Mouse (Mus musculus): ENCODE measurements at regions not wholly inside any gene's neighbourhood (a gene's known extent, or its start where the extent isn't known, plus 50 kb on each side); places are given as distances from the start of the nearest gene placed in this dataset.
A peak's percentile ranks its signal among the peaks of the same experiment; 100 is the strongest.

GRCm38 (mm10) chr19:21077771-21078548 lies 124.0 kb upstream of the Tmc1 start:
- DNase-seq (ENCODE audit: extremely low spot score): no peak

- DNase-seq (ENCODE audit: extremely low spot score): no peak
These were observed 114.4 kb upstream of the Tmc1 start for GRCm38 (mm10) chr19:21068381-21068780.

DNA sequence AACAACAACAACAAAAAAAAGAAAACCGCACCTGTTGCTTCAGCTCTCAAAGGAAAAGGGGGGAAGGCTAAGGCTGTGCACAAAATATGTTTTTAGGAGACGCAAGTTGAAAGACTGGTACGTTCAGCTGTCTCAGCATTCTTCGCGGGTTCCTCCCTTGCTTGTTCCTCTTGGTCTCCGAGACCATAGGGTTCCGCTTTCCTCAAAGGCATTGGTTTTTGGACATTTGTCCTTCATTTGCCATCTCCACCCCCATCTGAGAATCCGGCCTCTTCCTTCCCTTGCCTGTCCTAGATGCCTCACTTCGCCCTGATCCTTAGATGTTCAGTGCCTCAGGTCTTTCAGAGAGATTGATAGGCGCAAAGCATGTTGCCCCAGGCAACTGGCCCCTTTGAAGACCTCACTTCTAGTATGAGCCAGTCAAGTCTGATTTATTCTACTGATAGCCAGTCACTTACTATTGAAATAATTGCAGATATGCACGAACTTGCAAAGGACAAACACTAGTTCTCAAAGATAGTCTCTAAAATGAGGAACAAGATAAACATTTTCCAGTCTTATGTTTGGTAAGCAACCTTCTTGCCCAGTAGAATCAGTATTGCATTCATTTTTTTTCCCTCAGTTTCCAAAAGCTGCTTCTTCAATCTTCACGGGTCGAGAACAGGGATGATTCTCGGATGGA lies 112.6 kb upstream of the Tmc1 start:
- no peak for DNase-seq (ENCODE audit: extremely low spot score)

GRCm38 (mm10) chr19:21064902-21065301 lies 110.9 kb upstream of the Tmc1 start:
- no peak for DNase-seq (ENCODE audit: extremely low spot score)

GRCm38 (mm10) chr19:21053597-21054544 lies 99.9 kb upstream of the Tmc1 start:
- DNase-seq (ENCODE audit: extremely low spot score): no peak

GRCm38 (mm10) chr19:21052771-21053170 lies 98.8 kb upstream of the Tmc1 start:
- no peak for DNase-seq (ENCODE audit: extremely low spot score)

- no peak for DNase-seq (ENCODE audit: extremely low spot score)
These were observed 97.9 kb upstream of the Tmc1 start for GRCm38 (mm10) chr19:21051872-21052271.

- DNase-seq (ENCODE audit: extremely low spot score): no peak
These were observed 97.2 kb upstream of the Tmc1 start for GRCm38 (mm10) chr19:21050994-21051721.

- DNase-seq (ENCODE audit: extremely low spot score): no peak
These were observed 95.3 kb upstream of the Tmc1 start for GRCm38 (mm10) chr19:21049301-21049700.

DNA sequence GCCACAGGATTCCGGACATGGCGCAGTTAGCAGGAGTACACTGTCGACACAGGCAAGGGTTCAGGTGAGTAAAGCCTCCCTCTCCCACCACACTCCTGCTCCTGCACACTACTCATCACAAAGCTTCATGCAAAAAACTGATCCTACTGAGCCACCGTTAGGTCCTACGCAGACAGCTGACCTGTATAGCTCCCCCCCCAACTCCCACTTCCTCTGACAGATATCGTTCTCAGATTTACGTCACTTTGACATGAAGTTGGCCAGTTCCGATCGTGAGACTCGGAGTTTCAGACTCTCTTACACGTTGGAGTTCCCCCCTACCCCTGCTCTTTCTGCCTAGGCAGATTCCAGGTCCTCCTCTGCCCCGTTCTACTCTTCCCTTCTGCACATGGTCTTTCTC lies 91.6 kb upstream of the Tmc1 start:
- no peak for DNase-seq (ENCODE audit: extremely low spot score)

DNA sequence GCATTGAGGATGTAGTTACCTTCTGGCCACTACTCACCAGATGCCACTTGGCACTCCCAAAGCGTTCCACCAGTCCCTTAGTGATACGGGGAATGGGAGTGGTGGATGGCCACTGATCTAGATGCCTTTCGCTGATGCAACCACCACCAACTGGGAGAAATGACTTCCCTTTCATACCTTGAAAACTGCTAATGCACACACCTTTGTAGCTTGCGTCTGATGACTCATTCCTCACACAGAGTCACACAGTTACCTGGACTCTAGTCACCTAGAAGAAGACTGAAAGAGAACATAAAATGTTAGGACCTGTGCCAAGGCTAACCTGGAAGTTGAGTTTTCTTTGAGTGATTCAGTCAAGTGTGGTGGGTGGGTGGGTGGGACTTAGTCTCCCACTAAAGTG lies 90.0 kb upstream of the Tmc1 start:
- no peak for DNase-seq (ENCODE audit: extremely low spot score)

DNA sequence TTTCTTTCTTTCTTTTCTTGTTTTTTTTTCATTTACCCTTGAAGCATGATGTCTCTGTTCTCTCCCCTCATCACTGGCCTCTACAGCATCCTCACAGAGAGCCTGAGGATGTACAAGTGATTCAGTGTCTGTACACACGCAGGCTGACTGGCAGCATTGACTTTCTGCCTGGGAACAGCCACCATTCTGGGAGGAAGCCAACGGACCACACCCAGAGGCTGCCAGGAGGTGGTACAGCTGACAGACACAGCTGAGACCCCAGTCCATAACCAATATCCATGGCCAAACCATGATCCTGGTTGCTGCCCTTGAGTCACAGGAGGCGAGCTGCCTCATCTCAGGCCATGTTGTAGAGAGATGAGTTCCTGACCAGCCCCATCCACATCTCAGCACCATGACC lies 88.5 kb upstream of the Tmc1 start:
- no peak for DNase-seq (ENCODE audit: extremely low spot score)

- peak; percentile 68 for DNase-seq (ENCODE audit: extremely low spot score)
These were observed 83.6 kb upstream of the Tmc1 start for GRCm38 (mm10) chr19:21037448-21038077.

- peak; percentile 28 for DNase-seq (ENCODE audit: extremely low spot score)
These were observed 82.8 kb upstream of the Tmc1 start for GRCm38 (mm10) chr19:21036507-21037425.

- no peak for DNase-seq (ENCODE audit: extremely low spot score)
These were observed 81.5 kb upstream of the Tmc1 start for GRCm38 (mm10) chr19:21035505-21035904.

- DNase-seq (ENCODE audit: extremely low spot score): no peak
These were observed 80.0 kb upstream of the Tmc1 start for GRCm38 (mm10) chr19:21033991-21034390.

DNA sequence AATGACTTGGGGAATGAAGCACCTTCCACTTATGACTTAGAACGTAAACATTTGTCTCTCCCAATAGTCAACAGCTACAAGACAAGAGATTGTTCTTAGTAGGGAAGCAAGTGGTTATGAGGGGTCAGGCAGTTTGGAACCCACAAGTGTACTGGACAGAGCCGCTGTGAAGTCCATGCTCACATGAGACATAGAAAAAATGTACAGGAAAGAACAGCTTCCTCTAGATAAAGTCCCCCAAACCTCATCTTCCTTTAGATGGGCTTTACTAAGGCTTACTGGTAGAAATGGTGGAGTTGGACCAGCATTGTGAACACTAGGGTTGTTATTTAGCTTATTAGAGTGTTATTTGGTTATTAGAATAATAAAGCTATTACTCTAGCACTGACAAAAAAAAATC lies 78.6 kb upstream of the Tmc1 start:
- DNase-seq (ENCODE audit: extremely low spot score): no peak

GRCm38 (mm10) chr19:21031768-21032308 lies 77.8 kb upstream of the Tmc1 start:
- no peak for DNase-seq (ENCODE audit: extremely low spot score)

DNA sequence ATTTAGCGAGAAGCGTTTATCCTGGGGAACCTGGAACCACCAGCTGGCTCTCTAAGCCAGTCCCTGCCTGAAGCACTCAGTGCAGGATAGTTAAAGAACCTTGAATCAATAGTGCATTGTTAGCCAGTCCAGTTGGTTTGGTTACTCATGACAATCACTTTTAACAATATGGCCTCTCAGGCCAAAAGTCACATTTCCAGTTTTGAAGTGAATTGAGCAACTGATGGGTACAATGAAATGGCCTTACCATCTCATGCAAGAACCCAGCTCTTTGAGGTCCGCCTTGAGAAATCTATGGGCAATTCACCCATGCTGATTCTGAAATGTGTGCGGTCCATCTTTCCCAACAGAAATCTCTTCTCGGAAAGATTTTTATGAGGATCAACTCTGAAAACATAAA lies 77.0 kb upstream of the Tmc1 start:
- DNase-seq (ENCODE audit: extremely low spot score): no peak

DNA sequence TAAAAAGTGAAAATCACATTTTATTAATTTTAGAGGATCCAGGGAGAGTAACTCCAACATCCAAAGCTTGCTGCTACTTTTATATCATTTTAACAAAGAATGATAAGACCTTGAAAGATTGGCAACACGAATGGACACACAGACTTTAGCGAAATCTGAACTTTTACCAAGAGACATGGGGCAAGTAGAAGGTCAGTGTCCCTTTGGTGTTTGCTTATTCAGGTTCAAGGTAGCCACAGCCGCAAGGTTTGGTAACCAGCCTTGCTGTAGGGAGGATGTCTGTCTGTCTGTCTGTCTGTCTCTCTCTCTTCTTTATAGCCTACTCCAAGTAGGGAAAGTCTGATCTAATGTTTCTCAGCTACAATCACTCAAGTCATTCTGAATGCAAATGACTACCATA lies 75.0 kb upstream of the Tmc1 start:
- no peak for DNase-seq (ENCODE audit: extremely low spot score)
